Mouse (Mus musculus) hindbrain, embryonic 12.5 days (tissue): ENCODE results near the gene Exoc6. TPM values are rescaled to one million over a fixed set of nuclear protein-coding genes. Genes with fewer than 3 reads are reported as not detected.
"Not testable (repeated sequence)": the region's sequence is repeated elsewhere in the genome, so short reads cannot be mapped to it uniquely, and the experiment has no call there.

Experiments used
- ATAC-seq: fragments of 200-750 bp; cut with Nextera tagmentation; 2 replicates; pipeline ENCODE4 v1.8.0; 2017; ENCODE audit warnings: moderate TSS enrichment; ENCODE audit not compliant: low FRiP score
- H3K27ac ChIP-seq: fragments of 300-500 bp; sonication (generic); 2 replicates; pipeline ENCODE4 v1.5.1; 2016; ENCODE audit warnings: mild to moderate bottlenecking
- H3K27me3 ChIP-seq: fragments of 300-500 bp; sonication (generic); 2 replicates; pipeline ENCODE4 v1.6.1; 2016; ENCODE audit warnings: mild to moderate bottlenecking
- H3K36me3 ChIP-seq: fragments of 300-500 bp; sonication (generic); 2 replicates; pipeline ENCODE4 v1.6.1; 2016; ENCODE audit warnings: mild to moderate bottlenecking
- H3K4me1 ChIP-seq: fragments of 300-500 bp; sonication (generic); 2 replicates; pipeline ENCODE4 v1.6.1; 2016
- H3K4me2 ChIP-seq: fragments of 300-500 bp; sonication (generic); replicated peaks from 2 replicates; pipeline ENCODE4 v1.6.1; 2016; ENCODE audit warnings: mild to moderate bottlenecking
- H3K4me3 ChIP-seq: fragments of 300-500 bp; sonication (generic); 2 replicates; pipeline ENCODE4 v1.5.1; 2016; ENCODE audit warnings: mild to moderate bottlenecking
- H3K9ac ChIP-seq: fragments of 300-500 bp; sonication (generic); 2 replicates; pipeline ENCODE4 v1.6.1; 2016; ENCODE audit warnings: mild to moderate bottlenecking, moderate library complexity
- H3K9me3 ChIP-seq: fragments of 300-500 bp; sonication (generic); replicated peaks from 2 replicates; pipeline ENCODE4 v1.6.1; 2016; ENCODE audit warnings: mild to moderate bottlenecking
- WGBS: fragments of 180-500 bp; shearing (Covaris S2); methylation state at CpG from one replicate; pipeline ENCODE4 v1.1.7; 2016; 5-methylcytosine and 5-hydroxymethylcytosine counted together
- polyA plus RNA-seq: library from polyadenylated mRNA; unstranded; fragments of >200 nt; fragmentation: Nextera tagmentation; extraction: Ambion mirVana; gene quantifications from 2 replicates; pipeline ENCODE4 v1.2.1, GENCODE M21; 2016

The Exoc6 gene
- polyA plus RNA-seq, 1 experiment from 2014 or later, result 9.5 TPM

GRCm38 (mm10) chr19:37544476-37544875 lies 5.7 kb upstream of the Exoc6 start:
- Histone ChIP-seq H3K4me2 (no peak overlapping the region), H3K36me3 (no peaks in the 10 kb centered on the region), H3K4me3 (no peak overlapping the region), H3K9me3 (no peaks in the 10 kb centered on the region), H3K27me3 (peaks cover 50% of the 10 kb centered on the region), H3K4me1 (no peaks in the 10 kb centered on the region), H3K27ac (no peak overlapping the region), H3K9ac (no peak overlapping the region)
- ATAC-seq, result no peak
- WGBS, result 96% methylated on average over 9 of the region's 9 CpGs

GRCm38 (mm10) chr19:37545231-37545630 lies 5.0 kb upstream of the Exoc6 start:
- H3K36me3 ChIP-seq, result no peaks in the 10 kb centered on the region
- no peak overlapping the region for H3K4me2 ChIP-seq
- H3K27ac ChIP-seq, result no peak overlapping the region
- ATAC-seq, result no peak
- no peak overlapping the region for H3K9ac ChIP-seq
- H3K27me3 ChIP-seq, result peaks cover 47% of the 10 kb centered on the region
- H3K9me3 ChIP-seq, result no peaks in the 10 kb centered on the region
- H3K4me3 ChIP-seq, result no peak overlapping the region
- no peaks in the 10 kb centered on the region for H3K4me1 ChIP-seq
- WGBS, result 77% methylated on average over 3 of the region's 3 CpGs

GRCm38 (mm10) chr19:37545725-37546124 lies 4.5 kb upstream of the Exoc6 start:
- Histone ChIP-seq H3K4me3 (no peak overlapping the region), H3K36me3 (no peaks in the 10 kb centered on the region), H3K4me1 (no peaks in the 10 kb centered on the region), H3K9me3 (no peaks in the 10 kb centered on the region), H3K9ac (no peak overlapping the region), H3K27ac (no peak overlapping the region), H3K4me2 (no peak overlapping the region), H3K27me3 (peaks cover 46% of the 10 kb centered on the region)
- 95% methylated on average over 6 of the region's 6 CpGs for WGBS
- no peak for ATAC-seq

GRCm38 (mm10) chr19:37546776-37547175 lies 3.4 kb upstream of the Exoc6 start:
- ATAC-seq, result no peak
- 79% methylated on average over 4 of the region's 4 CpGs for WGBS
- no peaks in the 10 kb centered on the region for H3K9me3 ChIP-seq
- peaks cover 49% of the 10 kb centered on the region for H3K27me3 ChIP-seq
- H3K36me3 ChIP-seq, result no peaks in the 10 kb centered on the region
- H3K27ac ChIP-seq, result no peak overlapping the region
- no peak overlapping the region for H3K9ac ChIP-seq
- H3K4me2 ChIP-seq, result no peak overlapping the region
- H3K4me1 ChIP-seq, result no peaks in the 10 kb centered on the region
- no peak overlapping the region for H3K4me3 ChIP-seq

- H3K27ac ChIP-seq, result no peak overlapping the region
- H3K36me3 ChIP-seq, result no peaks in the 10 kb centered on the region
- H3K9ac ChIP-seq, result peak overlapping the region; percentile 75
- 0 out of 2 replicates have a peak, but pooled peaks have one; percentile 25 for ATAC-seq
- H3K4me2 ChIP-seq, result peak overlapping the region; percentile 95
- peaks cover 37% of the 10 kb centered on the region for H3K27me3 ChIP-seq
- 20% methylated on average over 8 of the region's 8 CpGs for WGBS
- peak overlapping the region; percentile 85 for H3K4me3 ChIP-seq
- no peaks in the 10 kb centered on the region for H3K9me3 ChIP-seq
- H3K4me1 ChIP-seq, result no peaks in the 10 kb centered on the region
Observed at GRCm38 (mm10) chr19:37551040-37551566, 885 bp downstream of the Exoc6 start.

GRCm38 (mm10) chr19:37553376-37554265 lies 3.4 kb downstream of the Exoc6 start:
- peaks cover 20% of the 10 kb centered on the region; the same call in 1 of the 2 replicates for H3K27me3 ChIP-seq
- no peaks in the 10 kb centered on the region for H3K9me3 ChIP-seq
- no peak for ATAC-seq
- 86% methylated on average over 11 of the region's 11 CpGs for WGBS
- no peak overlapping the region for H3K27ac ChIP-seq
- H3K36me3 ChIP-seq, result no peaks in the 10 kb centered on the region
- no peak overlapping the region for H3K4me2 ChIP-seq
- H3K4me3 ChIP-seq, result no peak overlapping the region
- H3K9ac ChIP-seq, result no peak overlapping the region
- no peaks in the 10 kb centered on the region for H3K4me1 ChIP-seq

- H3K9me3 ChIP-seq, H3K36me3 ChIP-seq, ATAC-seq, H3K27ac ChIP-seq, H3K4me1 ChIP-seq, H3K4me3 ChIP-seq, H3K4me2 ChIP-seq, H3K9ac ChIP-seq: not testable (repeated sequence)
- 87% methylated on average over 5 of the region's 5 CpGs for WGBS
- H3K27me3 ChIP-seq, result peaks cover 18% of the 10 kb centered on the region; the same call in 1 of the 2 replicates
Observed at GRCm38 (mm10) chr19:37554266-37554650, 4.0 kb downstream of the Exoc6 start.

GRCm38 (mm10) chr19:37555863-37556566 lies 5.8 kb downstream of the Exoc6 start:
- Histone ChIP-seq H3K9ac (no peak overlapping the region), H3K4me1 (peaks cover 6% of the 10 kb centered on the region), H3K9me3 (no peaks in the 10 kb centered on the region), H3K4me2 (no peak overlapping the region), H3K27me3 (peaks cover 16% of the 10 kb centered on the region; the same call in 1 of the 2 replicates), H3K4me3 (no peak overlapping the region), H3K27ac (no peak overlapping the region), H3K36me3 (no peaks in the 10 kb centered on the region)
- ATAC-seq, result no peak
- WGBS, result 90% methylated on average over 6 of the region's 6 CpGs

GRCm38 (mm10) chr19:37557898-37558297 lies 7.7 kb downstream of the Exoc6 start:
- ATAC-seq, result no peak
- WGBS, result 80% methylated on average over 3 of the region's 3 CpGs

GRCm38 (mm10) chr19:37559286-37560079 lies 9.3 kb downstream of the Exoc6 start:
- H3K9me3 ChIP-seq, result no peaks in the 10 kb centered on the region
- H3K4me2 ChIP-seq, result peak overlapping the region; percentile 33
- H3K27ac ChIP-seq, result no peak overlapping the region
- no peak overlapping the region for H3K4me3 ChIP-seq
- no peaks in the 10 kb centered on the region for H3K36me3 ChIP-seq
- 0 out of 2 replicates have a peak, but pooled peaks cover 2% of the 10 kb centered on the region for H3K27me3 ChIP-seq
- WGBS, result 37% methylated on average over 9 of the region's 9 CpGs
- ATAC-seq, result peak; percentile 54; the same call in 1 of the 2 replicates
- H3K4me1 ChIP-seq, result peaks cover 6% of the 10 kb centered on the region
- H3K9ac ChIP-seq, result 0 out of 2 replicates have a peak overlapping the region, but pooled peaks have one; percentile 3

More at GRCm38 (mm10) chr19:37557898-37558297, 7.7 kb downstream of the Exoc6 start:
- no peak overlapping the region for H3K4me3 ChIP-seq
- no peaks in the 10 kb centered on the region for H3K36me3 ChIP-seq
- H3K9ac ChIP-seq, result no peak overlapping the region
- peaks cover 6% of the 10 kb centered on the region for H3K4me1 ChIP-seq
- no peak overlapping the region for H3K27ac ChIP-seq
- H3K4me2 ChIP-seq, result no peak overlapping the region
- no peaks in the 10 kb centered on the region for H3K9me3 ChIP-seq
- 0 out of 2 replicates have a peak, but pooled peaks cover 3% of the 10 kb centered on the region for H3K27me3 ChIP-seq

- H3K9me3 ChIP-seq, result no peaks in the 10 kb centered on the region
- H3K4me2 ChIP-seq, result peak overlapping the region; percentile 33
- H3K27ac ChIP-seq, result no peak overlapping the region
- WGBS, result 29% methylated on average over 6 of the region's 6 CpGs
- no peak overlapping the region for H3K4me3 ChIP-seq
- no peak overlapping the region for H3K9ac ChIP-seq
- H3K36me3 ChIP-seq, result no peaks in the 10 kb centered on the region
- H3K27me3 ChIP-seq, result 0 out of 2 replicates have a peak, but pooled peaks cover 2% of the 10 kb centered on the region
- no peak for ATAC-seq
- peaks cover 6% of the 10 kb centered on the region for H3K4me1 ChIP-seq
Observed at GRCm38 (mm10) chr19:37560080-37560427, 9.8 kb downstream of the Exoc6 start.
